Comparison of ENCODE assay signal across 27 mouse cellular contexts in the genomic region with DNA sequence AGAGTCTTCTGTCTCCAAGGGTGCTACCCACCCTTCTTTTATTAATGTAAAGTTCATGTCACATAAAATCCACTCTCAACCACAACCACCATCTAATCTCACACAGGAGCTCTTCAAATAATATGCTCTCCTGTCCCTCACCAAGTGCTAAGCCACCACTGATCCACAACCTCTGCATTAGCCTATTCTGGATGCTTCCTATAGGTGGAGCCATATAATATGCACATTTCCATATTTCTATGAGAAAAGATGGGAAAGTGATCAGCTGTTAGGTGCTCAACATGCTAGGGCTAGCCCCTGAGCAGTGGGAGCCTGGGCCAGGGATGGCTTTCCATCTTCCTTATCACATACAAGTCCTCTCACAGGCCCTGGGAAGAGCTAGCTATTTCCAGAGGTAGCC.
DNase-seq lines count a peak whose midpoint lies in the region; ATAC-seq and TF ChIP-seq lines count a peak whose summit lies in the region.
"Had no signal": no experiment of that assay in that cellular context is flagged by ENCODE, and none has a peak within 500 bp of the region (broad histone marks: within the 10 kb centered on the region; RNA-seq: fewer than 3 reads in every experiment).

No protein-coding gene starts in this region.

- peak; percentile 43 for TF ChIP-seq CTCF in left cerebral cortex, adult 2 months (IDR thresholded peaks at IDR 0.05)

- no peak overlapping the region for H3K4me3 ChIP-seq in left cerebral cortex, adult 2 months
- H3K4me3 ChIP-seq: embryonic facial prominence, embryonic 10.5 days; embryonic facial prominence, embryonic 15.5 days; forebrain, embryonic 13.5 days; heart, embryonic 13.5 days; hindbrain, embryonic 10.5 days; intestine, embryonic 15.5 days; megakaryocyte, embryonic 14.5 days; midbrain, embryonic 13.5 days; stomach, embryonic 15.5 days had no signal

- DNase-seq in frontal cortex, adult 2 months (ENCODE audit: extremely low spot score in 1 of 2, low spot score in 1 of 2): no peak
- DNase-seq in left cerebral cortex, adult 2 months (ENCODE audit: extremely low spot score in 1 of 2, low spot score in 2 of 2): no peak
- DNase-seq in left cerebral cortex, postnatal 4 days: no peak
- no peak for DNase-seq in right cerebral cortex, adult 2 months (ENCODE audit: low spot score in 2 of 2)
- no peak for DNase-seq in gastrocnemius, postnatal 14 days
- DNase-seq: cerebellum, adult 2 months; cerebellum, postnatal 14 days; gastrocnemius, postnatal 36 days; kidney, adult 9 months; kidney, postnatal 14 days; liver; lung, embryonic 14.5 days; right cerebral cortex, postnatal 14 days; thymus, postnatal 14 days had no signal

- H3K27ac ChIP-seq in left cerebral cortex, adult 2 months: no peak overlapping the region
- H3K27ac ChIP-seq: embryonic facial prominence, embryonic 10.5 days; embryonic facial prominence, embryonic 15.5 days; forebrain, embryonic 13.5 days; heart, embryonic 13.5 days; hindbrain, embryonic 10.5 days; intestine, embryonic 15.5 days; liver, embryonic 14.5 days; midbrain, embryonic 13.5 days; stomach, embryonic 15.5 days had no signal

- intact Hi-C loops in left cerebral cortex, adult 2 months (cut with DNase I): no loop called here
- intact Hi-C loops in left cerebral cortex, postnatal 4 days (cut with DNase I): no loop called here
- intact Hi-C loops in gastrocnemius, postnatal 14 days (cut with DNase I; ENCODE audit: low total_unique reads): no loop called here

- peak; percentile 73; the same call in 1 of the 2 replicates for ATAC-seq in frontal cortex, adult (ENCODE audit: low TSS enrichment)
- peak; percentile 33 for ATAC-seq in granulocyte monocyte progenitor cell, adult 5-6 weeks (replicated peaks; ENCODE audit: poor library complexity, severe bottlenecking)
- ATAC-seq: forebrain, embryonic 13.5 days; hindbrain, embryonic 16.5 days; intestine, embryonic 15.5 days; midbrain, embryonic 13.5 days had no signal
